Mouse (Mus musculus) heart, embryonic 11.5 days (tissue): ENCODE results near the gene Ephb1. TPM values are rescaled to one million over a fixed set of nuclear protein-coding genes. Genes with fewer than 3 reads are reported as not detected.

Source experiments
- ATAC-seq: fragments of 200-750 bp; cut with Nextera tagmentation; replicated peaks from 2 replicates; pipeline ENCODE4 v1.8.0; 2017; ENCODE audit warnings: moderate library complexity; ENCODE audit not compliant: insufficient number of reproducible peaks, low FRiP score, low TSS enrichment
- H3K27ac ChIP-seq: fragments of 300-500 bp; sonication (generic); 2 replicates; pipeline ENCODE4 v1.5.1; 2014; ENCODE audit warnings: mild to moderate bottlenecking, low read depth, low read length
- H3K27me3 ChIP-seq: fragments of 300-500 bp; sonication (generic); 2 replicates; pipeline ENCODE4 v1.6.1; 2014; ENCODE audit warnings: mild to moderate bottlenecking, low read length, mixed read lengths; ENCODE audit not compliant: control insufficient read depth, insufficient read depth
- H3K36me3 ChIP-seq: fragments of 300-500 bp; sonication (generic); 2 replicates; pipeline ENCODE4 v1.6.1; 2014; ENCODE audit warnings: mild to moderate bottlenecking, low read length, moderate library complexity, mixed read lengths; ENCODE audit not compliant: control insufficient read depth, insufficient read depth
- H3K4me1 ChIP-seq: fragments of 300-500 bp; sonication (generic); 2 replicates; pipeline ENCODE4 v1.6.1; 2014; ENCODE audit warnings: low read length; ENCODE audit not compliant: control insufficient read depth, insufficient read depth
- H3K4me2 ChIP-seq: fragments of 300-500 bp; sonication (generic); 2 replicates; pipeline ENCODE4 v1.6.1; 2014; ENCODE audit warnings: mild to moderate bottlenecking, moderate library complexity
- H3K4me3 ChIP-seq: fragments of 300-500 bp; sonication (generic); 2 replicates; pipeline ENCODE4 v1.5.1; 2014; ENCODE audit warnings: low read depth, low read length
- H3K9ac ChIP-seq: fragments of 300-500 bp; sonication (generic); 2 replicates; pipeline ENCODE4 v1.6.1; 2014; ENCODE audit warnings: mild to moderate bottlenecking, low read depth, low read length, moderate library complexity
- H3K9me3 ChIP-seq: fragments of 300-500 bp; sonication (generic); replicated peaks from 2 replicates; pipeline ENCODE4 v1.6.1; 2016; ENCODE audit warnings: low read length; ENCODE audit not compliant: control insufficient read depth
- WGBS: fragments of 180-500 bp; shearing (Covaris S2); extraction: QIAGEN DNeasy Blood & Tissue Kit; methylation state at CpG from one replicate; pipeline ENCODE4 v1.1.7; 2014; ENCODE audit not compliant: insufficient replicate concordance; 5-methylcytosine and 5-hydroxymethylcytosine counted together
- polyA plus RNA-seq: library from polyadenylated mRNA; unstranded; fragments of >200 nt; fragmentation: Nextera tagmentation; extraction: Ambion mirVana; gene quantifications from 2 replicates; pipeline ENCODE4 v1.2.1, GENCODE M21; 2014

Gene Ephb1
- polyA plus RNA-seq, 1 experiment from 2014 or later = 0.87 TPM

DNA sequence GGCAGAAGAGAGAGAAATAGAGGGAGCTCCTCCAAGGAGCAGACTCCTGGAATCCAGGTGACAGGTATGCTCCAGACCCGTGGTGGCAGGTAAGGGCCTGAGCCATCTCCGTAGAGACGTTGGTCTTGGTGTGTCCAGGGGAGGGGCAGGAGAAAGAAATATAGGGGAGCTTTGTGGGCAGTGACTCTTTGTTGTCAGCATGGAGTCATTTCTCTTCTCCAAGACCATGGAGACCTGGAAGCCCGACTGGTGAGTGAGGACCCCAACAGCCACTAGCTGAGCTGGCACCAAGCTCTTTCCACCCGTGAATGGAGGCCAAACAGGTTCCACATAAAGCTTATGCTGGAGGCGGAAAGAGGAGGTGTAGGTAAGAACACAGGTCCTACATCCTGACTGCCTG, 4.4 kb downstream of the Ephb1 start:
- peaks cover 14% of the 10 kb centered on the region for H3K4me1 ChIP-seq
- no peak overlapping the region for H3K4me3 ChIP-seq
- no peaks in the 10 kb centered on the region for H3K9me3 ChIP-seq
- no peak overlapping the region for H3K4me2 ChIP-seq
- H3K9ac ChIP-seq = no peak overlapping the region
- no peaks in the 10 kb centered on the region for H3K36me3 ChIP-seq
- H3K27ac ChIP-seq = no peak overlapping the region
- WGBS = 80% methylated on average over 6 of the region's 6 CpGs
- no peak for ATAC-seq
- peaks cover 81% of the 10 kb centered on the region for H3K27me3 ChIP-seq

DNA sequence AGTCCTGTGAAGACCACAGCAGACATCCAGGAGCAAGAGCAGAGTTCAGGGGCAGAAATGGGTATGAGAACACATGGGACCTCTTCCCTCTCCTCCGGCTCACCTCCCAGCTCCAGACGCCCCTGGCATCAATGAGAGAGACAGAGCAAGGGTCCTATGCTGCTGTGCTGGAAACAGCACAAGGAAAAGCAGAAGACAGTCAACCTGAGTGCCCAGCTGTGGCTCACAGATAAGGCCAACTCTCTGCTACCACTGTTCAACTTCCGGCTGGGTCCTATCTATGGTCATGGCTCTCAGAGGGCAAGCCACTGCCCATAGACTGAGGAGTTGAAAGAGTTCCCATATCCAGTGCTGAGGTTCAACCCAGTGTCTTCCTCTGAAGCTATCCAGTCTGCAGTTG, 7.7 kb downstream of the Ephb1 start:
- Histone ChIP-seq H3K4me2 (no peak overlapping the region), H3K4me3 (no peak overlapping the region), H3K9me3 (no peaks in the 10 kb centered on the region), H3K4me1 (no peaks in the 10 kb centered on the region), H3K9ac (no peak overlapping the region), H3K36me3 (no peaks in the 10 kb centered on the region), H3K27ac (no peak overlapping the region), H3K27me3 (peaks cover 60% of the 10 kb centered on the region)
- ATAC-seq = no peak
- 63% methylated on average over 3 of the region's 3 CpGs for WGBS

DNA sequence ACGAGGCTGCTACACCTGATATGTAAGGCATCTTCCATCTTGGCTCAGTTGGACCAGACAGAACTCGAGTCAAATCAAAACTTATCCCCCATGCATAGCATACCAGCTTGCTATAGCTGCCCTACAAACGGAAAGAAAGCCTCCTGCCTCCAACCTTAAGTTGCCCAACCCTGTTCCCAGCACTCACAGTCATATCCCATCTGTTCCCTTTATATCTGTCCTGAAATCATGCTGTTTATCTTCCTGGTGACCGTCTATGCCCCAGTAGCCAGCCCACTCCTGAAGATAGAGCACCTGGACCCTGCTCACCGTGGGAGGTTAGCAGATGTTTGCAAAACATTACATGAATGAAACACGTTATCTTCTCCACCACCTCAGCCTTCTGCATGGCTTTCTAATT, 9.0 kb downstream of the Ephb1 start:
- no peaks in the 10 kb centered on the region for H3K36me3 ChIP-seq
- no peak for ATAC-seq
- H3K27me3 ChIP-seq = peaks cover 48% of the 10 kb centered on the region
- WGBS = 69% methylated on average over 6 of the region's 6 CpGs
- no peaks in the 10 kb centered on the region for H3K4me1 ChIP-seq
- no peak overlapping the region for H3K4me2 ChIP-seq
- H3K4me3 ChIP-seq = no peak overlapping the region
- H3K9me3 ChIP-seq = no peaks in the 10 kb centered on the region
- no peak overlapping the region for H3K9ac ChIP-seq
- no peak overlapping the region for H3K27ac ChIP-seq

DNA sequence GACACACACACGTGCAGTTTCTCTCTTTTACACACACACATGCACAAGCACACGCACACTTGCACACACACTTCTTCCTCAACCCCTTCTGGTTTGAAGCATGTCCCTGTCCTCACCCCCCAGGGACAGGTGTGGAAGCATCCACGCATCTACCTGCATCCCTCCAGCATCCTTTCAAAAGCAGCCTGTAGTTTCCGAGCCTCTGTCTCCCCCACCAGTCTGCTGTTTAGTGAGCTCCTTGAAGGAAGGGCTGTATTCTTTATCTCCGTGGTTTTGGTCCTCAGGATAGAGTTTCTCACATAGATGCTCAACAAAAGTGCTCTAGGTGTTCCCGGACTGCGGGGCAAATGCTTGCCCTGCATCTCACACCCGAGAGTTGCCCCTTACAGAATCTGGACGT, 9.4 kb downstream of the Ephb1 start:
- H3K4me1 ChIP-seq = no peaks in the 10 kb centered on the region
- 72% methylated on average over 9 of the region's 9 CpGs for WGBS
- peaks cover 44% of the 10 kb centered on the region for H3K27me3 ChIP-seq
- no peak for ATAC-seq
- no peak overlapping the region for H3K27ac ChIP-seq
- H3K36me3 ChIP-seq = no peaks in the 10 kb centered on the region
- no peak overlapping the region for H3K4me3 ChIP-seq
- H3K9me3 ChIP-seq = no peaks in the 10 kb centered on the region
- no peak overlapping the region for H3K9ac ChIP-seq
- no peak overlapping the region for H3K4me2 ChIP-seq

DNA sequence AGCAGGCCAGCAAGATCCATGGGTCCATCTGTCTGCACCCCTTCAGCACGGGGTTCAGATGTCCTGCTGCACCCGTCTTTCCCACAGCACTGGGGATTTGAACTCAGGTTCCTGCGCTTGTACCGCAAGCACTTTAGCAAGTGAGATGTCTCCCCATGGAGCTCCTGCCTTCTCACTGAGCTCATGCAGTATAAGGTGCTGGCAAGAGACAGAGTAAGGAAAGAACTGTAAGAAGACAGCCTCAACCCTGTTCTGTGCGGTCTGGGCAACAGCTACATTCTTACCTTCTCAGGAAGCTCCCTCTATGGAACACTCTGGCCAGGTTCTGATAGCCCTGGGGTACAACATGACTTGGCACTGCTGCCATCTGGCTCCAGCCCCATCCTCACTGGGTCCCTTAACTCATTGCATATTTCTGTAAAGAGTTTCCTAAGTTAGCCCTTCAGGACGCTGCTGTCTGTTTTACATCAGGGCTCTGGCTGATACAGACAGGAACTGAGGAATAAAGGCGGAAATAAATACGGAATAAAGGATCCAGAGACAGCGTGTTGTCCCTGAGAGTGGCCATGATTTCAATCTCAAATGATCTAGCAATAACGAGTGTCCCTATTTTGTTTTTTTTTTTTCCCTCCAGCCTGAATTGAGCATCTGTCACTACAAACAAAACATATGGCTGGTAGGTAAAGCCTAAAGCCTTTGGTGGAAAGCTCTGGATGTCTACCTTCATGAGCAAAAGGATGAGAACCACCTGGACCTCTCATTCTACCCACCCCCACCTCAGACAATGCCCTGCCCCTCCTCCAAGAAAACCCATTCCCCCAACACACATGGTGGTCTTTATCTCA, 10.2 kb downstream of the Ephb1 start:
- H3K36me3 ChIP-seq = no peaks in the 10 kb centered on the region
- H3K27me3 ChIP-seq = peaks cover 38% of the 10 kb centered on the region
- no peaks in the 10 kb centered on the region for H3K9me3 ChIP-seq
- ATAC-seq = no peak
- H3K9ac ChIP-seq = no peak overlapping the region
- H3K4me1 ChIP-seq = no peaks in the 10 kb centered on the region
- H3K4me2 ChIP-seq = no peak overlapping the region
- H3K4me3 ChIP-seq = no peak overlapping the region
- WGBS = 71% methylated on average over 10 of the region's 10 CpGs
- H3K27ac ChIP-seq = no peak overlapping the region

DNA sequence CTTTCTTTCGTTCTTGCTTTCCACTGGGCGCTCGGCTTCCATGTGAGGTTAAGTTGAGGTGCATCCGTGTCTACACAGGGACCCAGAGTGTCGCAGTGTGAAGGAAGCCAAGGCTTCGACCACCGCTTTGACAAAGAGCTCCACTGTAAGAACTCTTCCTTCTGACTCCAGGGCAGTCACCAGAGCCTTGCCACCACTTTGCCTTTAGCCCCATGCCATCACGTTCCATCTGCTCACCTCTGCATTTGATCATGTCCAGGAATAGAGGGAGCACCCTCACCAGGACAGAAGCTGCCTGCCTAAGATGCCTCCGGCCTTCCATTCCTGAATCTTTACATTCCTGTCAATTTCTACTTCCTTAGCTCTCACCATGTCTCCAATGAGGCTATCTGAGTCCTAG, 11.4 kb downstream of the Ephb1 start:
- Histone ChIP-seq H3K4me3 (no peak overlapping the region), H3K4me2 (no peak overlapping the region), H3K27me3 (peaks cover 25% of the 10 kb centered on the region), H3K9me3 (no peaks in the 10 kb centered on the region), H3K27ac (no peak overlapping the region), H3K4me1 (no peaks in the 10 kb centered on the region), H3K9ac (no peak overlapping the region), H3K36me3 (no peaks in the 10 kb centered on the region)
- 88% methylated on average over 9 of the region's 9 CpGs for WGBS
- ATAC-seq = no peak

DNA sequence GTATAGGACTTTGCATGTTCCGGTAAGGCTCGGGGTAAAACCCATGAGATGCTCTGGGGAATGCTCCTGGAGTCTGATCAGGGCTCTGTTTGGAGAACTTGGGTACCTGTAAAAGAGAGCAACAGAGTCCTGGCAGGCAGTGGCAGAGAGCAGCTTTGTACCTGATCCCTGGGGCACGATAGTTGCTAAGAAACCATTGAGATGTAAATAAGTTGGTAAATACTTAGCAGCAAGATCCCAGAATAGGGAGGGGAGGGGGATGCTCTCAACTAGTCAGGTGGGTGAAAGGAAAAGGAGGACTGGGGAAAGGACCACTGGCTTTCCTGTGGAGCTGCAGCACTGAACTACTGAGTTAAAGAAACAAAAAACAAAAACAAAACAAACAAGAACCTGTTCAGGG, 12.5 kb downstream of the Ephb1 start:
- Histone ChIP-seq H3K4me1 (no peaks in the 10 kb centered on the region), H3K4me3 (no peak overlapping the region), H3K36me3 (no peaks in the 10 kb centered on the region), H3K27me3 (peaks cover 17% of the 10 kb centered on the region), H3K4me2 (no peak overlapping the region), H3K9me3 (no peaks in the 10 kb centered on the region), H3K9ac (no peak overlapping the region), H3K27ac (no peak overlapping the region)
- ATAC-seq = no peak
- 58% methylated on average over 3 of the region's 3 CpGs for WGBS

DNA sequence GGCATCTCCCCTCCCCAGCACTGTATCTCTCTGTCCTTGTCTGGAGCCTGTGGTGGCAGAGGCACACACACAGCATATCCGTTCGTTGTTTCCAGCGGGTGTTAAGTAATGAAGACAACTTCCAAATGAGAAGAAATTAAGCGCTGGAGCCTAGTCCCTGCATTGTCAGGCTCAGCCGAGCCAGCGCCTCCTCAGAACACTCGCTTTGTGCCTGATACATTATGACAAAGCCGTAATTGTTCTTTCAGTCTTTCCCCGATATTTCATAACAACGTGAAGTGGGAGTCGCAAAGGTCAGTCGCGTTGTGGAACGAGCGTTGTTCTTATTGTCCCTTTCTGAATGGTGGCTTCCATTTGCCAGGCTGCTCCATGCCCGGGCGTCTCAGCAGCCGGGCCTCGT, 13.7 kb downstream of the Ephb1 start:
- no peaks in the 10 kb centered on the region for H3K36me3 ChIP-seq
- H3K4me1 ChIP-seq = no peaks in the 10 kb centered on the region
- H3K4me3 ChIP-seq = no peak overlapping the region
- 89% methylated on average over 19 of the region's 19 CpGs for WGBS
- H3K9ac ChIP-seq = no peak overlapping the region
- ATAC-seq = no peak
- H3K9me3 ChIP-seq = no peaks in the 10 kb centered on the region
- H3K4me2 ChIP-seq = no peak overlapping the region
- peaks cover 12% of the 10 kb centered on the region for H3K27me3 ChIP-seq
- H3K27ac ChIP-seq = no peak overlapping the region
